Mouse (Mus musculus) heart, postnatal 0 days (tissue): ENCODE results near the gene Rbfox1.

Experiments used
- CTCF ChIP-seq: IDR thresholded peaks from 2 replicates; pipeline ENCODE4 v1.5.1; 2016; ENCODE audit warnings: antibody characterized with exemption, control low read depth, low read depth
- EP300 ChIP-seq: IDR thresholded peaks from 2 replicates; pipeline ENCODE4 v1.6.1; 2016; ENCODE audit warnings: antibody characterized with exemption, low read depth

GRCm38 (mm10) chr16:7207599-7207998 lies 1322.4 kb downstream of the Rbfox1 start:
- TF ChIP-seq CTCF (no peak), EP300 (no peak)
